Mouse (Mus musculus) megakaryocyte, embryonic 14.5 days (primary cell): ENCODE data around the gene Kif18b.

Experiments used
- FLI1 ChIP-seq: IDR thresholded peaks from 2 replicates; pipeline ENCODE4 v1.6.1; 2012; ENCODE audit warnings: low read length, inconsistent platforms, mixed read lengths
- GATA1 ChIP-seq: IDR thresholded peaks from 3 replicates; pipeline ENCODE4 v1.6.1; 2012; ENCODE audit warnings: mixed read lengths, low read length, inconsistent platforms, borderline replicate concordance

DNA sequence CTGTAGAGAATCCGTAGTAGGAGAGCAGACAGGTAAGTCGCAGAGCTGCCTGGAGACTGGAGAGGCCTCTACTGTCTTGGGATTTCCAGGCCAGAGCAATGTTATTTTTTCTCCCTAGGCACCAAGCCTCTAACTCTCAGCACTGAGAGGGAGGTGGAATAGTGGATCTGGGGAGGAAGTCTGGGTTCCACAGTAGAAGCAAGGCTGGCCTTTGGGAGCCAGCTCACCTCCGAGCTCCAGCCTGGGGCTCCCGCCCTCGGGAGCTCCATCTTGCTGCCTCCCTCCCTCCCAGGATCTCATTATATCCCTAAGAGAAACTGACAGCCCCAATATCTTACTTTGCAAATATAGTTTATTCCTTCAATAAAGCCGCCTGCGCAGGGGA is 37.9 kb upstream of the Kif18b start:
- no peak for TF ChIP-seq GATA1
- no peak for TF ChIP-seq FLI1
